Mouse (Mus musculus) cerebellum, adult (tissue): ENCODE data around the gene Myocos.
"Not testable (repeated sequence)": the region's sequence is repeated elsewhere in the genome, so short reads cannot be mapped to it uniquely, and the experiment has no call there.

ENCODE experiments used
- ATAC-seq: cut with Nextera tagmentation; 2 replicates; pipeline ENCODE4 v1.9.2; 2017; ENCODE audit warnings: mild to moderate bottlenecking, moderate library complexity, mixed read lengths; ENCODE audit not compliant: insufficient number of reproducible peaks, low FRiP score, low TSS enrichment

The Myocos gene

GRCm38 (mm10) chr1:162658119-162658518, at the start of gene Myocos:
Gene Myocos (minus strand): TSS chr1:162658219.
- ATAC-seq = no peak

GRCm38 (mm10) chr1:162700389-162701066, 42.5 kb upstream of the Myocos start:
- ATAC-seq = no peak

- ATAC-seq = no peak
These were observed 39.8 kb upstream of the Myocos start for GRCm38 (mm10) chr1:162697866-162698265.

GRCm38 (mm10) chr1:162693721-162694120, 35.7 kb upstream of the Myocos start:
- ATAC-seq = no peak

- no peak for ATAC-seq
These were observed 7.6 kb upstream of the Myocos start for GRCm38 (mm10) chr1:162665486-162666174.

- peak; percentile 98 for ATAC-seq
These were observed 6.9 kb upstream of the Myocos start for GRCm38 (mm10) chr1:162664826-162665475.

- ATAC-seq = no peak
These were observed 2.3 kb upstream of the Myocos start for GRCm38 (mm10) chr1:162660276-162660860.

- ATAC-seq = no peak
These were observed 9.6 kb downstream of the Myocos start for GRCm38 (mm10) chr1:162648416-162648815.

- ATAC-seq = no peak
These were observed 11.8 kb downstream of the Myocos start for GRCm38 (mm10) chr1:162646083-162646686.

GRCm38 (mm10) chr1:162643752-162644151, 14.3 kb downstream of the Myocos start:
- ATAC-seq = peak; percentile 85

- ATAC-seq = no peak
These were observed 15.4 kb downstream of the Myocos start for GRCm38 (mm10) chr1:162642591-162642990.

GRCm38 (mm10) chr1:162639861-162640260, 18.2 kb downstream of the Myocos start:
- no peak for ATAC-seq

- ATAC-seq = no peak
These were observed 18.8 kb downstream of the Myocos start, which contains the start of gene Myoc for GRCm38 (mm10) chr1:162639051-162639750. Gene Myoc (plus strand): TSS chr1:162639155.

GRCm38 (mm10) chr1:162638535-162638934, 19.5 kb downstream of the Myocos start:
- ATAC-seq = no peak

GRCm38 (mm10) chr1:162636516-162636915, 21.5 kb downstream of the Myocos start:
- ATAC-seq = no peak

- ATAC-seq = peak; percentile 87
These were observed 22.6 kb downstream of the Myocos start for GRCm38 (mm10) chr1:162635291-162635931.

GRCm38 (mm10) chr1:162628326-162628725, 29.7 kb downstream of the Myocos start:
- not testable (repeated sequence) for ATAC-seq

- ATAC-seq = not testable (repeated sequence)
These were observed 30.2 kb downstream of the Myocos start for GRCm38 (mm10) chr1:162627821-162628220.

- no peak for ATAC-seq
These were observed 32.8 kb downstream of the Myocos start for GRCm38 (mm10) chr1:162625229-162625628.
